Mouse (Mus musculus) monocyte, adult 5-6 weeks (primary cell): ENCODE data around the gene Nfib. TPM values are rescaled to one million over a fixed set of nuclear protein-coding genes. Genes with fewer than 3 reads are reported as not detected.

Experiments
- ATAC-seq: fragments of 153-309, 156-312 bp; replicated peaks from 2 replicates; pipeline ENCODE4 v1.8.0; 2017; ENCODE audit warnings: mild to moderate bottlenecking; ENCODE audit not compliant: low TSS enrichment, insufficient number of reproducible peaks, severe bottlenecking, poor library complexity, low FRiP score
- total RNA-seq: library from RNA; stranded (forward); fragments of 200-1000, 200-491, 200-594 nt; gene quantifications from 3 replicates; pipeline ENCODE4 v1.2.3, GENCODE M21; 2017

The Nfib gene
- total RNA-seq, 1 experiment from 2014 or later, result 0.29 TPM

- ATAC-seq, result no peak
Observed at GRCm38 (mm10) chr4:82692009-82692326, 13.6 kb downstream of the Nfib start.

GRCm38 (mm10) chr4:82691126-82692008, 14.2 kb downstream of the Nfib start:
- no peak for ATAC-seq

DNA sequence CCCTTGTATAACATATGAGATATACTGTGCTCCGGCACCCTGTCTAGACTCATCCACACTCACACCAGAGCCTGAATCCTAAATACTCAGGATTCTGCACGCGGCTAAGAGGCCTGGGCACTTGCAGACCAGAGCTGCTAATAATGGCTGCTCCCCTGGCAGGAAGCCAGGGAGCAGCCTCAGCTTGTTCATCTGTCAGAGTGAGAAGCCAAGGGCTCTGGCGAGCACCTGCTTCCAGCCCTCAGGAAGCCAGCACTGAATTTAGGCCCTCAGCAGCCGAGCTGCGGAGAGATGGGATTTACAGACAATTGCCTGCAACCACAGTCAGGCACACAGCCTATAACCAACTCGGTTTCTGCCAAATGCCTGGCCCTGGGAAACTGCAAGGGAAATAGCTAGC, 15.3 kb downstream of the Nfib start:
- no peak for ATAC-seq

DNA sequence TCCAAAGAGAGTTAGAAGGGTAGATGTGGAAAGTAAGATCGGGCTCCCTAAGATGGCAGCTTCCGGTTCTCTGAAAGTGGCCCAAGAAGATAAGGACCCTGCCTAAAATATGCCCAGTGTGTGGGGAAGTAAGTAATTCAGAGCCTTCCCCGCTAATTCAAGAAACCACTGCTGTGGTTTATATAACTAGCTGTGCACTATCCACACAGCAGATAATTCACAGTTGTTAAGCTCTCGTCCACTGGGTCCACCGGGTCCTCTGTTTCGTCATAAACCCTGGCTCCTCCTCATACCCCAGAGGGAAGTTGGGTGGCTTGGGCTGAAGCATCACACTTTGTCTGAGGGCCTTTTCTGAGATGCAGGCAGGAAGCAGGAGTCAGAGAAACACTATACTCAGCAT, 19.5 kb downstream of the Nfib start:
- no peak for ATAC-seq

- ATAC-seq, result no peak
Observed at GRCm38 (mm10) chr4:82684088-82684715, 21.3 kb downstream of the Nfib start.

DNA sequence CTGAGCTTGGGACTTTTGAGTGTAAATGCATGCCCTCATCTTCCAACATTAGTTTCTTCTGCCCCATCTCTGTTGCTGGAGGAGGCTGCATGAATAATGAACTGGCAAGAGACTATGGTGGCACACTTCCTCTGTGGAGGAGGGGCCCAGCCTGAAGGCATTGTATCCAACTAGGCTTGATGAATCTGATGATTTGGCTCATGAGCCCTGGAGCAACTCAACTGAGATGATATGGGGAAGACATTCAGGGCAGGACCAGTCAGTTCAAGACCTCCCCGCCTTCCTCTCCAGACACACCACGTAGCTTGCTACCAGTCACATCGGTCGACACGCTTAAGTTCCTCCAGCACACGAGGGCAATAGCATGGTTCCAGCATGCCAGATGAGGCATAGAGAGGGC, 22.0 kb downstream of the Nfib start:
- ATAC-seq, result no peak

- ATAC-seq, result no peak
Observed at GRCm38 (mm10) chr4:82676104-82676503, 29.4 kb downstream of the Nfib start.

DNA sequence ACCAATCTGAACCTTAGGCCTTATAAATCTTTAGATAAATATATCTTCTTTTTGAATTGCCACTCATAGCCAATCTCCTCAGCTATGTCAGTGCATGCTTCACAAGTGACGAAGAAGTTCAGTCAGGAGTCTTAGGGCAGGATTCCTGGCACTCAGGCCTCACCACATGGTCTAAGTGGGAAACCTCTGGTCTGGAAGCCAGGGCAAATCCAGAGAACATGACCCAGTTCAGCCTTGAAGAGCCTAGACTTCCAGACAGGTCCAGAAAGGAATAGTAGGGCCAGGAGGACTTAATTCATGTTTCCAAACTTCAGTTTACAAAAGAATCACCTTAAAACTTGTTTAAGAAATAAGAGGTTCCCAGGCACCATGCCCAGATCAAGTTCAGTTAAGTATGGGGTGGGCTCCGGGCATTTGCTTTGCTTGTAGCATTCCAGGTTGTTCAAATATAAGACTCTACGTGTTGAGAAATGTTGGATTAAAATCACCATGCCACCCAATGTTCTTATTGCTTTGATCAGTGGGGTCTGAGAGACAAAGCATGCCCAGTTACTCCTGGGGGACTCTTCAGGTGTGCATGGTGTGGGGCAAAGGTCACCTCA, 38.2 kb downstream of the Nfib start:
- ATAC-seq, result no peak

- ATAC-seq, result no peak
Observed at GRCm38 (mm10) chr4:82664436-82664835, 41.1 kb downstream of the Nfib start.

GRCm38 (mm10) chr4:82663749-82664381, 41.7 kb downstream of the Nfib start:
- ATAC-seq, result no peak

DNA sequence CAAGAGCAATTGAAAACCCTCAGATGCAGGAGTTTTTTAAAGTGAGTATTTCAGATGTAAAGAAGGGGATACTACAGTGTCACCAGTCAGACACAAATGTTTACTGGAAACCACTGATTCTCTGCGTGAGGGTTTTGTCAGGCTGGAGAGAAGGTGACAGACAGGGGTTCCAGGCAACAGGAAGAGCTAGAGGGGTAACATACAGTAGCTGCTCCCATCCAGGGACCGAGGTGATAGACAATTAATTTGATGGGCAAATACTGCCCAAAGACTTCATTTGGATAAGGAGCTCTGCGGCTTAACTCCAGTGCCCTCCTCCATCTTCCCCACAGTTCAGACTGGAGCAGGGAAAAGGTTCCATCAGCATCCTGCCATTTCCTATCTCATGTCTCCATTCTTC, 42.9 kb downstream of the Nfib start:
- no peak for ATAC-seq

- no peak for ATAC-seq
Observed at GRCm38 (mm10) chr4:82662222-82662621, 43.3 kb downstream of the Nfib start.

GRCm38 (mm10) chr4:82661215-82661614, 44.3 kb downstream of the Nfib start:
- no peak for ATAC-seq

DNA sequence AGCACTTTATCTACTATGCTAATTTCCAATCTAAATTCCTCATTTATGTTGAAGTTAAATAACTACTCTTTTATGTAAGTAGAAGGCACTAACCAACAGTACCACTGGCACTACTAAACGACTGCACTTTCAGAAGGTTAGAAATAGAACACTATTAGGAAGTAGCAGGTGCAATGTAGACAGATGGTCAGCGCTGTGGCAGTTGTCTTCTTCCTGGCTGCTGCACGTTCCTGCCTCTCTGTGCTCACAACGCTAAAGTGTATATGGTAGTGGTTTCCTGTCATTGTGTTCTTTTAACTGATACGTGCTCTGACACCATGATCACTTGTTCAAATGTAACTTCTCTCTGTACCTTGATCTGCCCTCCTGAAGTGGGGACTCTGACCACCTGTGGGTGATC, 59.9 kb downstream of the Nfib start:
- ATAC-seq, result no peak

GRCm38 (mm10) chr4:82644797-82645196, 60.8 kb downstream of the Nfib start:
- ATAC-seq, result no peak

- ATAC-seq, result no peak
Observed at GRCm38 (mm10) chr4:82643734-82644085, 61.8 kb downstream of the Nfib start.

GRCm38 (mm10) chr4:82643022-82643733, 62.4 kb downstream of the Nfib start:
- no peak for ATAC-seq

DNA sequence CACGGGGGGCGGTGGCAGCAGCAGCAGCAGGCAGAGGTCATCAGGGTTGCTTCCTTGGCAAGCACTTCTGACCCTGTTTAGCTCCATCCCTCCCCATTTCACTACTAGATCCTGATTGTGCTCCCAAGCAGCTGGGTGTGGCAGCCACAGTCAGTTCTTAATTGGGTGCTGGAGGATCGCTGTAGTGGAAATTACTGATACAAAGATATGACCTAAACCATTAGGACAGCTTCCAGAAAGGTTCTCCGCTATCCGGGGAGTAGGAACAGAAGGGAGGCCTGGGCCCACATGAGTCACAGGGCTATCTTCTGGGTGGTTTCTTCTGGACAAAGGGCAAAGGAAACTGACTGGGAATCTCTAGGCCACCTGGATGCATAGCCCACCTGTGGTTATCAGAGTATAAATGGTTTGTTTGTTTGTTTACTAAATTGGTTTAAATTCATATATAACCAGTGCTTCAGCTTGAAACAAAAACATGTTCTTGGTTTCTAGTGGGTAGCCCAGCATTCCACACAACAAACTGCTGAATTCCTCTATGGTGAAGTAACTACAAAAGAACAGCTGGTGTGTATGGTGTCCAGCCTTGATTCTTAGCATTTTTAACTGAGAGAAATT, 64.4 kb downstream of the Nfib start:
- ATAC-seq, result no peak

- no peak for ATAC-seq
Observed at GRCm38 (mm10) chr4:82638251-82638650, 67.3 kb downstream of the Nfib start.
